Comparison of ENCODE assay signal across 10 mouse cellular contexts in the genomic region with DNA sequence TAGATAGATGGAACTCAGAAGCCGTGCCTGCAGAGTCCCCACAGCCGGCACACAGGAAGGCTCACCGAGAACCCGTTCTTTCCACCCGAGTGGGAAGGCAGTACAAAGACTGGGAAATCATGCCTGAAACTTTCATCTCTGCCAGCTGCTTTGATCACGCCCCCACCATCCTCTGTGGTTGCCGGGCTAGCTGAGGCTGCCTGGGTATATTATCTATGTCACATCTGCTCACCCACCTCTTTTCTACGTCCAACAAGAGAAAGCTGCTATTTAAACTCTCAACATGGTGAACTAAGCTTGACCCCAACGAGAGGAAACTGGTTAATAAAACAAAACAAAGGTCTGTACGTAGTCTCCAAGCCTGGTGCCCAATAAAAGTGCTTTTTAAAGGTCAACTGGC. TPM values are rescaled to one million over a fixed set of nuclear protein-coding genes. Genes with fewer than 3 reads are reported as not detected.
DNase-seq lines count a peak whose midpoint lies in the region; ATAC-seq and TF ChIP-seq lines count a peak whose summit lies in the region.
"Had no signal": no experiment of that assay in that cellular context is flagged by ENCODE, and none has a peak within 500 bp of the region (broad histone marks: within the 10 kb centered on the region; RNA-seq: fewer than 3 reads in every experiment).

No protein-coding gene starts in this region.

- peak overlapping the region; percentile 31; the same call in 1 of the 2 replicates for H3K27ac ChIP-seq in kidney, postnatal 0 days
- no peak overlapping the region; the same call in 1 of the 2 replicates for H3K27ac ChIP-seq in intestine, postnatal 0 days (ENCODE audit: low read depth, low read length)
- H3K27ac ChIP-seq: hindbrain, embryonic 12.5 days; macrophage had no signal

- H3K4me3 ChIP-seq in kidney, postnatal 0 days (replicated peaks; ENCODE audit: low read depth, low read length): no peak overlapping the region
- H3K4me3 ChIP-seq in intestine, postnatal 0 days (ENCODE audit: low read depth, low read length): no peak overlapping the region
- H3K4me3 ChIP-seq: hindbrain, embryonic 12.5 days had no signal

- H3K4me2 ChIP-seq in kidney, postnatal 0 days (ENCODE audit: low read length): no peak overlapping the region
- H3K4me2 ChIP-seq in intestine, postnatal 0 days (replicated peaks; ENCODE audit: low read depth): no peak overlapping the region
- H3K4me2 ChIP-seq: hindbrain, embryonic 12.5 days had no signal

- no peak for ATAC-seq in kidney, postnatal 0 days (replicated peaks; ENCODE audit: low FRiP score, low read depth)
- peak; percentile 14; the same call in 1 of the 2 replicates for ATAC-seq in monocyte, adult 5-6 weeks (replicated peaks; ENCODE audit: insufficient number of reproducible peaks, low FRiP score, low TSS enrichment, poor library complexity, severe bottlenecking)
- no peak for ATAC-seq in intestine, postnatal 0 days

- no peaks in the 10 kb centered on the region for H3K27me3 ChIP-seq in kidney, postnatal 0 days (ENCODE audit: insufficient read depth, low read length)
- no peaks in the 10 kb centered on the region for H3K27me3 ChIP-seq in intestine, postnatal 0 days (replicated peaks; ENCODE audit: control insufficient read depth, insufficient read depth, low read length)
- H3K27me3 ChIP-seq: hindbrain, embryonic 12.5 days had no signal

- no peak overlapping the region for H3K9ac ChIP-seq in kidney, postnatal 0 days (ENCODE audit: low read depth, low read length)
- H3K9ac ChIP-seq in intestine, postnatal 0 days (ENCODE audit: low read depth, low read length): no peak overlapping the region
- H3K9ac ChIP-seq: hindbrain, embryonic 12.5 days had no signal

- H3K36me3 ChIP-seq in kidney, postnatal 0 days (ENCODE audit: insufficient read depth, low read length): no peaks in the 10 kb centered on the region
- peaks cover 19% of the 10 kb centered on the region; the same call in 1 of the 2 replicates for H3K36me3 ChIP-seq in intestine, postnatal 0 days (ENCODE audit: control insufficient read depth, insufficient read depth)

- H3K9me3 ChIP-seq in kidney, postnatal 0 days (replicated peaks; ENCODE audit: low read length): no peaks in the 10 kb centered on the region
- no peaks in the 10 kb centered on the region for H3K9me3 ChIP-seq in intestine, postnatal 0 days (ENCODE audit: control insufficient read depth)
- H3K9me3 ChIP-seq: hindbrain, embryonic 12.5 days had no signal

- TF ChIP-seq CTCF in kidney, postnatal 0 days (IDR thresholded peaks at IDR 0.05; ENCODE audit: low read depth): no peak
- TF ChIP-seq CTCF in intestine, postnatal 0 days (IDR thresholded peaks at IDR 0.05; ENCODE audit: low read depth): no peak

- H3K4me1 ChIP-seq in kidney, postnatal 0 days (replicated peaks; ENCODE audit: insufficient read depth, low read length): no peaks in the 10 kb centered on the region
- H3K4me1 ChIP-seq in intestine, postnatal 0 days (replicated peaks; ENCODE audit: control insufficient read depth, insufficient read depth, low read length): no peaks in the 10 kb centered on the region
- H3K4me1 ChIP-seq: hindbrain, embryonic 12.5 days had no signal

- DNase-seq in kidney, postnatal 0 days (ENCODE audit: low spot score): no peak
- DNase-seq in kidney, postnatal 25 days: no peak
- DNase-seq in spleen, postnatal 36 days (ENCODE audit: low spot score in 2 of 2): peak; percentile 23 to 29
- no peak for DNase-seq in spleen, postnatal 14 days (ENCODE audit: low spot score in 2 of 2)
- DNase-seq in heart, adult 11 months: no peak
- no peak for DNase-seq in cerebellum, adult 8-10 months

- WGBS in kidney, postnatal 0 days: 28% methylated on average over 10 of the region's 10 CpGs
- WGBS in intestine, postnatal 0 days: 63% methylated on average over 10 of the region's 10 CpGs

RNA-seq across cellular contexts. Expression of a gene that starts 52.1 kb away (rescaled TPM):
- polyA plus RNA-seq in kidney, postnatal 0 days (2015; fragmentation: Nextera tagmentation; extraction: Ambion mirVana): 15.3 and 17.7 TPM in 2 replicates
- total RNA-seq in monocyte, adult 5-6 weeks (2017): 103 to 122 TPM (median 110 TPM) in 3 replicates
- 6.5 and 8.3 TPM in 2 replicates for polyA plus RNA-seq in intestine, postnatal 0 days (2015; fragmentation: Nextera tagmentation; extraction: Ambion mirVana)

Comparison
In these comparisons a context has a peak if more than half of its experiments do, and no peak if none do; other contexts are left out.
1. DNase-seq: peak in spleen, postnatal 36 days (2 of 2); none in kidney, postnatal 0 days (single experiment), kidney, postnatal 25 days (0 of 2), spleen, postnatal 14 days (0 of 2), heart, adult 11 months (single experiment) and cerebellum, adult 8-10 months (single experiment).